8 mouse cellular contexts compared by ENCODE assay signal in the genomic region with DNA sequence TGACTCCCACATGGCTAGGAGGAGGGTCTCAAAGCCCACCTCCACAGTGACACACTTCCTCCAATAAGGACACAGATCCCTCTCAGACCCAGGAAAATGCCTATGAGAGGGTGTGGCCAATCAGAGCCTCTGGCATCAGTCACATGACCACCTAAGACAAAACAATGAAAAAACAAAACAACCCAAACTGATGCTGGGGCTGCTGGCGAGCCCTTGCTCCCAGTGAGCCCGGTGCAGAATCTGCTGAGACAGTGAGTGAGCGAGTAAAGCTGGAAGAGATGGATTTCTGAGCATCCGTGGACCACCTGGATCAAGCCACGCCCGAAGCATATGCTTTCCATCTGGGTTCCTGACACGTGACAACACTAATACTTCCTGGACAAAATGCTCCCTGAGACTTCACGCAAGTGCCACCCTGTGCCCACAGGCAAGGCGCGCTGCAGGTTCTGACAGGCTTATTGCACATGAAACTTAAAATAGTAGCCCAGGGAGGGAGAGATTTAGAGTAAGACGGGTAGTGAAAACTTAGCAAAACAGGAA. TPM values are rescaled to one million over a fixed set of nuclear protein-coding genes. Genes with fewer than 3 reads are reported as not detected.
DNase-seq lines count a peak whose midpoint lies in the region; ATAC-seq and TF ChIP-seq lines count a peak whose summit lies in the region.

No protein-coding gene starts in this region.

- peak overlapping the region; percentile 49 for H3K4me3 ChIP-seq in cerebellum, adult 2 months (replicated peaks; ENCODE audit: insufficient read depth, low read depth, low read length)
- H3K4me3 ChIP-seq in kidney, postnatal 0 days (replicated peaks; ENCODE audit: low read depth, low read length) = no peak overlapping the region

- no peaks in the 10 kb centered on the region for H3K4me1 ChIP-seq in cerebellum, adult 2 months (ENCODE audit: control insufficient read depth, insufficient read depth, low read length)
- H3K4me1 ChIP-seq in kidney, postnatal 0 days (replicated peaks; ENCODE audit: insufficient read depth, low read length) = peaks cover 5% of the 10 kb centered on the region; the same call in 1 of the 2 replicates

- no peak for TF ChIP-seq POLR2A in cerebellum, adult 2 months (IDR thresholded peaks at IDR 0.05; ENCODE audit: borderline replicate concordance, insufficient read depth, low read length)

- no peak overlapping the region for H3K27ac ChIP-seq in cerebellum, adult 2 months (ENCODE audit: insufficient read depth, low read length)
- H3K27ac ChIP-seq in kidney, postnatal 0 days = peak overlapping the region; percentile 27; the same call in 1 of the 2 replicates

- 8% methylated on average over 11 of the region's 11 CpGs for WGBS in cerebellum, adult 2 months
- WGBS in kidney, postnatal 0 days = 24% methylated on average over 11 of the region's 11 CpGs

- no peaks in the 10 kb centered on the region for H3K27me3 ChIP-seq in cerebellum, adult 2 months (ENCODE audit: control insufficient read depth, insufficient read depth, low read length)
- no peaks in the 10 kb centered on the region for H3K27me3 ChIP-seq in kidney, postnatal 0 days (ENCODE audit: insufficient read depth, low read length)

- H3K9ac ChIP-seq in kidney, postnatal 0 days (ENCODE audit: low read depth, low read length) = no peak overlapping the region

- DNase-seq in cerebellum, adult 2 months = peak; percentile 39 to 42
- no peak for DNase-seq in cerebellum, adult 8-10 months
- peak; percentile 11 for DNase-seq in 3T3-L1 (ENCODE audit: low read depth, low spot score)
- DNase-seq in kidney, postnatal 0 days (ENCODE audit: low spot score) = peak; percentile 46
- DNase-seq in neural tube, embryonic 10.5 days (ENCODE audit: extremely low spot score, low spot score) = peak; percentile 53
- no peak for DNase-seq in layer of hippocampus, adult 18-20 months (ENCODE audit: low spot score in 2 of 2)
- DNase-seq in frontal cortex, postnatal 36 days (ENCODE audit: low spot score in 2 of 2) = no peak

- no peaks in the 10 kb centered on the region for H3K36me3 ChIP-seq in kidney, postnatal 0 days (ENCODE audit: insufficient read depth, low read length)

- no peaks in the 10 kb centered on the region for H3K9me3 ChIP-seq in kidney, postnatal 0 days (replicated peaks; ENCODE audit: low read length)

- 0 out of 2 replicates have a peak, but pooled peaks have one; percentile 10 for ATAC-seq in erythroid progenitor cell, adult 5-6 weeks (replicated peaks; ENCODE audit: low FRiP score, poor library complexity, severe bottlenecking)
- 0 out of 2 replicates have a peak, but pooled peaks have one; percentile 47 for ATAC-seq in kidney, postnatal 0 days (replicated peaks; ENCODE audit: low FRiP score, low read depth)

- peak overlapping the region; percentile 34 for H3K4me2 ChIP-seq in kidney, postnatal 0 days (ENCODE audit: low read length)

- no peak for TF ChIP-seq CTCF in cerebellum, adult 2 months (IDR thresholded peaks at IDR 0.05; ENCODE audit: borderline replicate concordance, insufficient read depth, low read depth, low read length)
- TF ChIP-seq CTCF in kidney, postnatal 0 days (IDR thresholded peaks at IDR 0.05; ENCODE audit: low read depth) = no peak

RNA-seq across cellular contexts. Expression of gene Fhad1, which starts 16.5 kb away (rescaled TPM):
- 2.1 and 3.4 TPM in 2 replicates for polyA plus RNA-seq in cerebellum, adult 2 months (2012; rRNA removed)
- not detected in 2 replicates for total RNA-seq in erythroid progenitor cell, adult 5-6 weeks (2015; ENCODE audit: low replicate concordance)
- not detected in 2 replicates for total RNA-seq in erythroid progenitor cell, adult 5-6 weeks (2017; ENCODE audit: low replicate concordance)
- polyA plus RNA-seq in kidney, postnatal 0 days (2015; fragmentation: Nextera tagmentation; extraction: Ambion mirVana) = 0.32 and 0.50 TPM in 2 replicates
- 10 to 100 TPM; 12.8 to 13.1 TPM for total RNA-seq in layer of hippocampus, adult 18-20 months (2021)

Comparison
In these comparisons a context has a peak if more than half of its experiments do, and no peak if none do; other contexts are left out.
1. DNase-seq: peak in cerebellum, adult 2 months (2 of 2), 3T3-L1 (single experiment), kidney, postnatal 0 days (single experiment) and neural tube, embryonic 10.5 days (single experiment); none in cerebellum, adult 8-10 months (single experiment), layer of hippocampus, adult 18-20 months (0 of 2) and frontal cortex, postnatal 36 days (0 of 2).
2. RNA of gene Fhad1, which starts 16.5 kb away (total RNA-seq): 12.8 to 13.1 TPM in layer of hippocampus, adult 18-20 months; not detected in erythroid progenitor cell, adult 5-6 weeks; every median in the first group is over 10 times any median in the second.